Mouse (Mus musculus) neutrophil, adult 5-6 weeks (primary cell): ENCODE measurements around the gene Vps37d. TPM values are rescaled to one million over a fixed set of nuclear protein-coding genes. Genes with fewer than 3 reads are reported as not detected.
"Not testable (repeated sequence)": the region's sequence is repeated elsewhere in the genome, so short reads cannot be mapped to it uniquely, and the experiment has no call there.

Experiments
- ATAC-seq: fragments of 151-379, 151-347 bp; 2 replicates; pipeline ENCODE4 v1.8.0; 2017; ENCODE audit warnings: mild to moderate bottlenecking, moderate TSS enrichment; ENCODE audit not compliant: insufficient number of reproducible peaks, poor library complexity, low FRiP score, severe bottlenecking; ENCODE audit errors: extremely low read depth
- total RNA-seq: library from RNA; stranded (forward); fragments of 200-1000 nt; gene quantifications from 2 replicates; pipeline ENCODE4 v1.2.3, GENCODE M21; 2017

Gene Vps37d
- total RNA-seq, 1 experiment from 2014 or later = not detected

DNA sequence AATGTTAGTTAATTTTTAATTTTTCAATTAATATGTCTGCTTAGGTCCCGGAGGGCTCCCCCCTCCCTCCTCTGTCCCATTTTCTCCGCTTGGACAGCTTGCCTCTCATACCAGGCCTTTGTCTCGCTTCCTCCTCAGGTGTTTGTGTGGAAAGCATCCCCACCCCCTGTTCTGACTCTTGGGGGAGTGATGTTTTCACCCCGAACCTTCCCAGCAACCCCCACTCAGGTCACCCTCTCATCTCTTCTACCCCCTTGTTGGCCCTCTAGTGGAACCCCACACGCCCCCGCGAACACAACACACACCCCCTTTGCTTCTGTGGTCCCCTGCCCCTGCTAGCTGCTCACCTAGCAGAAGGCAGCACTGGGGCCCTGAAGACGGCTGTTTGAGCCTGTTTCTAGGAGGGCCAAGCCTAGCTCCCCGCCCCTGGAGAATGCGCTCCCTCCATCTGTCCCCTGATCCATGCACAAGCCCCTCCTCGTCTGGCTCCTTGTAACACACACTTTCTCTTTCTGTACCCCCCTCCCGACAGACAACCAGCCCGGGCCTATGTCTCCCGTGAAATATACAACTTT is 1.0 kb downstream of the Vps37d start:
- no peak for ATAC-seq

DNA sequence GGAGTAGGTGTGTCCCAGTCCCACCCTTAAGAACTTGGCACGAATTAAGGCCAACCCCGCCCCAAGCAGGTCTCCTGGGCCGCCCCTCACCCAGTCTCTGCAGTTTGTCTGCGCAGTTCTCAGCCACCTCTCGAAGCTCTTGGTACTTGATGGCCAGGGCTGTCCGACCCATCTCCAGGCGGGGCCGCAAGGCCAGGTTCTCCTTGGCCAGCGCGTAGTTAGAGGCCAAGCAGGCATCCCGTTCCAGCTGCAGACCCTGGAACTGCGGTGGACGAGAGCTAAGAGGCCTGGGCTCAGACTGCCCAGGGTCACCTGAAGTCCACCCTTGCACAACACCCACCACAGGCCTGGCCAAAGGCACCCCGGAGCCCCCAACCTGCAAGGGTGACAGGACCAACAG is 1.7 kb downstream of the Vps37d start:
- no peak for ATAC-seq

DNA sequence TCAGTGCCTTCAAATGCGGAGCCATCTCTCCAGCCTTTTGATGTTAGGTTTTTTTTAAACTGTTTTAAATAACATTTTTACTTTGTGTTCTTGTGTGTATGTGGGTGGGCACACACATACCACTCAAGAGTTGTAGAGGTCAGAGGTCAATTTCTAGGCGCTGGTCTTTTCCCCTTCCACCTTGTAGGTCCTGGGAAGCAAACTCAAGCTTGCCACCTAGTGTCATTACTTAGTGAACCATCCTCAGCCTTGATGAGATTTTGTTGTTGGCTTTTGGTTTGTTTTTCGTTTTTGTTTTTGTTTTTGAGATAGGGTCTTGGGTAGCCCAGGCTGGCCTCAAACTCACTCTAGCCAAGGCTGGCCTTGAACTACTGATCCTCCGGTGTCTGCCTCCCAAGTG is 2.4 kb downstream of the Vps37d start:
- ATAC-seq = no peak

DNA sequence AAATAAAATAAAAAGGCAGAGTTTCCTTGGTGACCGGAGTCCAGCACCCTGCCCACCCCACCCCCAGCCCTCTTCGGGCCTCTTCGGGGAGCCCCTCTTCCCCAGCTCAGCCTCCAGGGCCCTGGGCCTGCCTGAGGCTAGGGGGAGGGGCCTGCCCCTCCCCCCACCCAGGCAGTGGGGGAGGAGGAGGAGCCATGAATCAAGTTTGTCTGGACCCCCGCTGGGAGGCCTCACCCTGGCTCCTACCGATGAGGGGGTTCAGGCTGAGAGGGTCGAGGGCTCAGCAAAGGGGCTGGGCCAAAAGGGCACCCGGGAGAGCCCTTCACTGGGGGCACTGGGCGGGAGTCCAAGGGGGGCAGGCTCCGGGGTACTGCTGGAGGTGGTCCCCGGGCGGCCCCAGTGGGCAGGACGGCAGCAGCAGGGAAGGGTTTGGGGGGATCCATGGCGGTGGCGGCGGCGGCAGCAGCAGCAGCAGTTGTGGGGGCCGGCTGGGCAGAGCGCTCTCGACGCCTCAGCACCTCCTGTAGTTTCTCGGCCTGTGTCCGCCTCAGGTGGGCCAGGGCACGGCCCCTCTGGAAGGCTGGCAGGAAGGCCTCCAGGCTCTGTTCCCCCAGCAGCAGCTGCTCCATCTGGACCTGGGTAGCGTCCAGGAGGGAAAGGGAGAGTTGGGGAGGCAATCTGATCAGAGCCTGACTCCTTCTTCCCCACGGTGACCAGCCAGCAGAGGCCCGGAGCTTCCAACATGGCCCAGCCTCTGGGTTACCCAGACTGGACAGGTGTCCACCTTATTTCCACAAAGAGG is 4.5 kb downstream of the Vps37d start:
- ATAC-seq = no peak

DNA sequence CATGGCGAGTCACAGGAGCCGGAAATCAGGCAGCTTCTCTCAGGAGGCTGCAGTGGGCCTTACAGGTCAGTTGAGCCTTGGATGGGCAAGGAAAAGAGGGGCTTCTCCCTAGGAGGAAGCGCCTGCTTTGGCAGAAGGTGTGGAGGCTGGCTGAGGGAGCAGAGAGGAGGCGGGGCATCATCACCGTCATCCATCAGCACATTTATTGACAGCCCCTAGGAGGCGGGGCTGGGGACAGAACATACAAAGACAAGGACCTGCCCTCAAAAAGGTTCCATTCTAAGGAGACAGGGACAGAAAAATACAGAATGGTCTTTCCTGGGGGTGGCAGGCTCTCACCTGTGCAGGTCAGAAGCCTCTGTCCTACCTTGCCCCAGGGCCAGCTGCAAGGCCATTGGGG is 5.3 kb downstream of the Vps37d start:
- ATAC-seq = no peak

DNA sequence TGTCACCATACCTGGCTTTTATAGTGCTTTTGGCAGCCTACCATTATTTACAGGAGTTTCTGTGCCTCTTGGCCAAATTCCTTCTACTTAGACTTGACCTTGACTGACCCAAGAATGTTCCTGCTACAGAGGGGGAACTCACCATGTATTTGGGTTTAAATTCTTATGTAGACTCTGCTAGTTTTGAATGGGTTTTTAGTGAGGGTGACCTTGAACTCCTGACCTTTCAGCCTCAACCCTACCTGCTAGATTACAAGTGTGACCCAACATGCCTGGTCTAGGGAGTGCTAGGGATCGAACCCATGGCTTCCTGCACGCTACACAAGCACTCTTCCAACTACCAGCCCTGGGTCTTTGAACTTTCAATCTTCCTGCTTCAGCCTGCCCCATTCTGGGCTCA is 6.0 kb downstream of the Vps37d start:
- ATAC-seq = no peak

DNA sequence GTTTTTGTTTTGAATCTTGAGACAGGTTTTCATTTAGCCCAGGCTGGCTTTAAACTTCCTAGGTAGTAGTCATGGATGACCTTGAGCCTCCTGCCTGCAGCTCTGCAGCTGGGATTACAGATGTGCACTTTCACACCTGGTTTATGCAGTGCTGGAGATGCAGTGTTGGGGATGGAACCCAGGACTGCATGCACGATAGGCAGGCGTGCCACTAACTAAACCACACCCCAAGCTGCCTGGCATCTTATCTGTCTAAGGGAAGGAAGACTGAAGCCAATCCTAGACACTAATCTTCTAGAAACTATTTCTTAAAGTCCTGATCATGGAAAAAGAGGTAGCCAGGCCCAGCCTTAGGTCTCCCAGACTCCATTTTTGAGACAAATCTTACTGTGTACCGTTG is 7.6 kb downstream of the Vps37d start:
- ATAC-seq = no peak

DNA sequence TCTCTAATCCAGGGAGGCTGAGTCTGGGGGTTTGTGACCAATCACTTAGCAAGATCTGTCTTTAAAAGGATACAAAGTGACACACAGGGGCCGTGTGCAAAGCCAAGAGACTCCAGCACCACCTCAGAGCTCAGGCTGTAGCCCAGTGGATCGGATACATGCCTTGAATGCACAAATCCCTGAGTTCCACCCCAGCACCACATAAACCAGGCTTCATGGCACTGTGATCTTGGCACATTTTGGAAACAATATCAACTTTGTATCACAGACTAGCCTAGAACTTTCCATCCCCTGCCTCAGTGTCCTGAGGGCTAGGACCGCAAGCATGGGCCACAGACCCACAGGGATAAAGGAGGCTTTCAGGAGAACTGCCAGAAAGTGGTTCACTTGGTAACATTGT is 12.1 kb downstream of the Vps37d start:
- ATAC-seq = no peak

DNA sequence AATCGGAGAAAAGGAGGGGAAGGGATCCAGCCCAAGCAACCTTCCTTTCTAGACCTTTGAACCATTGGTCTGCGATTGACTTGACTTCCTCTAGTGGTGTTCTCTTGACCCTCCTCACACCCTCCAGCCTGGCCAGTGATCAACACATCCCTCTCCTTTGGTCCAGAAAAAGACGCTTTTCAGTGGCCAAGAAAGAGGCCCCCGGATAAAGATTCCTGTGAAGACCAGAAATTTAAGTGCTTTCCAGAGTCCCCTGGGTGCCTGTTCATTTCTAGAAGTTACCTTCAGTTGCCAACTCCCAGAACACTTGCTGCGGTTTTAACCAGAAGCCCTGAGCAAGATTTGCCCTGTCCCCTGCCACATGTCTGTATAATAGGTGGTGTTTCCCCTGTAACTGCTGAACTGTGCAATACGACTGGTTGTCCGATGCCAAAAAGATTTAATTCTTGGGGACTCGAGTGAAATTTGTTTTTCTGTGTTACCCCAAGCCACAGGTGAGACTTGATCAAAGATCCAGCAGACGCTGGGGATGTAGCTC is 13.1 kb downstream of the Vps37d start, which contains the start of gene Bud23:
TSS of gene Bud23 (minus strand) at position 51 of the 538 bp plus-strand sequence.
- not testable (repeated sequence) for ATAC-seq

DNA sequence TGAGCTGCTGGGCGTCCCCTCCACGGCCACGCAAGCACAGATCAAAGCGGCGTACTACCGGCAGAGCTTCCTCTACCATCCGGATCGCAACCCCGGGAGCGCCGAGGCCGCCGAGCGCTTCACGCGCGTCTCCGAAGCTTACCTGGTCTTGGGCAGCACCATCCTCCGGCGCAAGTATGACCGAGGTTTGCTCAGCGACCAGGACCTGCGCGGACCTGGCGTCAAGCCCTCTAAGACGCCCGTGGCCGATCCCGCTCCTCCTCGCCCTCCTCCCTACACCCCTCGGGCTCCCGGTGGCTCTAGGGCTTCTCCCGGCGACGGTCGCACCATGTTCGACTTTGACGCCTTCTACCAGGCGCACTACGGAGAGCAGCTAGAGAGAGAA is 13.7 kb downstream of the Vps37d start:
- no peak for ATAC-seq

DNA sequence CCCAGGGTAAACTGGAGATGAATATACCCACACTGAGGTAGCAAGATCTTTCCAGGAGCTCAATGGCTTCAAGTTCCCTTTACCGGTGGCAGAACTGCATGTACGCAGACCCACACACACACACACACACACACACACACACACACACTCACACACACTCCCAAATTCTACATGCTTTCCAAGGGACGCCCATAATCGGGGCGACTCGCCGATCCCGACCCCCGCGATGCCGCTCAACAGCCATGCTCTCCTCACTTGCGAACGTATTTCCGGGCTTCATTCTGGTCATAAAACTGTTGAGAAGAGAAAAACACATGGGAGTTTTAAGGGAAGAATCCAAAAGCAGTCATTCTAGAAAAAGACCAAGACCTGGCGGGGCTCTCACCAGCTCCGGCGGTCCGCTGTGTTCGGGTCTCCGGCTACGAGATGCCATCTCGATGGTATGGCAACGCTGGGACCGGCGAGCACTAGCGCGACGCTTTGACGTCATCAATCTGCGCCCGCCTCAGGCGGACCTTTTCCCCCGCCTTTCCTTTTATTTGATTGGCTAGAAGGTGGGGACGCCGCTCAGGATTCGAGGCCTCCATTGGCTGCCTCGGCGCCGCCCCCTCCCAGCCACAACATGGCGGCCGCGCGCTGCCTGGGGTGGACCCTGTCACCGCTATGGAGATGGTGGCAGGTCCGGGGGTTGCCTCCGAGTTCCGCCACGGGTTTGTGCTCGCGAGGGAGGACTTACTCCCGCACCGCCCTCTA is 14.3 kb downstream of the Vps37d start, which contains the start of gene Dnajc30:
TSS of gene Dnajc30 (plus strand) at position 574 of the 753 bp plus-strand sequence.
- ATAC-seq = peak; percentile 96

DNA sequence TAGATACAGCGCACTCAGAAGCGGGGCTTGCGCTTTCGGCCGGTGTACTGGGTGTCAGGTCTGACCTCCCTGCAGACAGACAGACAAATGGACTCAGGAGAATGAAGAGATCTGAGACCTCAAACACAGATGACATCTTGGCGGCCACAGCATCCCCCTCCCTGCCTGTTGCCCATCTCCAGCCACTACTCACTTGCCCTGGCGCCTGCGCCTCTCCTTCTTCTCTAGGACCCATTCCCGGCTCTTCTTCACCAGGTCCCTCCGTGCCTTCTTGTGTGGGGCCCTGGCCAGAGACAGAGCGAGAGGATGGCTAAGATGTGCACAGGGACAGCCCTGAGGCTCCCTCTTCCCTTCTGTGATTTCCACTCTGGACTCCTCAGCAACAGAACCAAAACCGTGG is 24.7 kb downstream of the Vps37d start:
- ATAC-seq = no peak

DNA sequence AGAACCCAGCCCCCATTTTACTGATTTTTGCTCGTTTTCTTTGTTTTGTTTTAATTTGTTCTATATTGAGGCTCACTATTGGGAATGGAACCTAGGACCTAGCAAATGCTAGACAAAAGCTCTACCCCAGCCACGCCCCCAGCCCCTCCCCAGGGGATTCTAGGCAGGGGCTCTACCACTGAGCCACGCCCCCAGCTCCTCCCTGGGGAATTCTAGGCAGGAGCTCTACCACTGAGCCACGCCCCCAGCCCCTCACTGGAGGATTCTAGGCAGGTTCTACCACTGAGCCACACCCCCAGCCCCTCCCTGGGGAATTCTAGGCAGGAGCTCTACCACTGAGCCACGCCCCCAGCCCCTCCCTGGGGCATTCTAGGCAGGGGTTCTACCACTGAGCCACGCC is 28.8 kb downstream of the Vps37d start:
- not testable (repeated sequence) for ATAC-seq

DNA sequence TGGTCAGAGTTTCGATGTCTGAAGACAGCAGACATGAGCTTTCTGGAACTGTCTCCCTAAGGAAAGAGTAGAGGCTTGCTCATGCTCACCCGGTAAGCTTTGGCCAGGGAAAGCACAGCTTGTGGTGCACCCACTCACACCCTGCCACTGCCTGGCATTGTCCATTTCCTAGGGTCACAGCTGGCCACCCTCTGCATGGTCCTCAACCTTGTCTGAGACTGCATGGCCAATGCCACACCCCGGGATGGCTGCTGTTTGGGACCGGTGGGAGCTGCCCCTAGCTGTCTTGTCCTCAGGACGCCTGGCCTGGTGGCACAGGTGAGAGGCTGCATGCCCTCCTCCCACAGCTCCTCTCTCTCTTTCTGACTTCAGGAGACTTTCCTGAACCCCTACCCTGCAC is 29.5 kb downstream of the Vps37d start:
- no peak for ATAC-seq

DNA sequence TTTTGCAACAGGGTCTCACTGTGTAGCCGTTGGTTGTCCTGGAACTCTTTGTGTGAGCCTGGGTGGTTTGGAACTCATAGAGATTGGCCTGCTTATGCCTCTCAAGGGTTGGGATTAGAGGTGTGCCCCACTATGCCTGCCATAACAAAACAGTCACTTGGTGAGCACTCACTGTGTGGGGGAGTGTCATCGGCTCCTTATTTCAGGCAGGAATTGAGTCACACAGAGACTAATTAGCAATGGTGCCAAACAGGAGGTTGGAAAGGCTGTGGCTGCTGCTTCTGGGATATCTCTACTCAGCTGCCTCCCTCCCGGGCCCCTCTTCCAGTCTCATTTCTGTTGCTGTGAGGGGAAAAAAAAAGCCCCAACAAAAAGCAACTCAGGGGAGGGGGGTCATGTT is 33.5 kb downstream of the Vps37d start:
- no peak for ATAC-seq

DNA sequence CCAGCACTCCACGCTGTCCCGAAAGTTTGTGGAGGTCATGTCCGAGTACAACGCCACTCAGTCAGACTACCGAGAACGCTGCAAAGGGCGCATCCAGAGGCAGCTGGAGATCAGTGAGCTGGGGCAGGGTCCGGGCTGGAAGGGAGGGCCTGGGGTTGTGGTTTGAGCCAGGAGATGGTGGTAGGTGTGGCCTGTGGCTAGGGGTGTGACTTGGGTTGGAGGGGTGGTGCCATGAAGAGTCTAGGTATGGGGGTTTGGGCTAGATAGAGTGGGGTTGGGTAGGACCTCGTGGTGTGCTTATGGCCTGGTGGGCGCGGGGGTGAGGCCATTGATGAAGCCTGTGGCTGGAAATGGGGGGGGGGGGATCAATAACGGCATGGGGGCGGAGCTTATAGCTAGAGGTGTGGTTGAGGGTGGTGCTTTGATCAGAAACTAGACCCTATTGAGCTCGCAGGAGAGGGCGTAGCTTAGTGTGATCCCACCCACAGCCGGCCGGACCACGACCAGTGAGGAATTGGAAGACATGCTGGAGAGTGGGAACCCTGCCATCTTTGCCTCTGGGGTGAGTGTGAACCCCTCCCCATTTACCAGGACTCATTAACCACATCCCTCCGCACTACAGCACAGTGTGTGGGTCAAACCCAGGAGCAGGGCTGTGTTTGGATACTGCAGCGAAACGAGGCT is 35.8 kb downstream of the Vps37d start:
- no peak for ATAC-seq

DNA sequence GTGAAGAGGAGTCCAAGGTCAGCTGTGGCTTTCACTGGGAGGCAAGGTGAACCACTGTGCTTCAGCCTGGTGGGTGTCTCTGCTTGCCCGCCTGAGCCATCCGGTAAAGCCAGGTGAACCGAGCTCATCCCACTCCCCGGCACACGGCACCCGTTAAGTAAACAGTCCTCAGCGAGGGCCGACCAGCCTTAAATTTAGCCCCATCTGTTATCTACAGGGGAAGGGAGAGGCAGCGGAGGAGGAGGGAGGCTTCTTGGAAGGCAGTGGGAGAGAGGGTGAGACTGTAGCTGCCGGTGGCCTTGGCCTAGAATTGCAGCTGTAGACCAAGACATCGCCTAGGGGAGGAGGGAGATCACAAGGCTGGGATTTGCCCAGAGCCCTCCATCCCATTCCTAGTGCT is 37.3 kb downstream of the Vps37d start:
- no peak for ATAC-seq

DNA sequence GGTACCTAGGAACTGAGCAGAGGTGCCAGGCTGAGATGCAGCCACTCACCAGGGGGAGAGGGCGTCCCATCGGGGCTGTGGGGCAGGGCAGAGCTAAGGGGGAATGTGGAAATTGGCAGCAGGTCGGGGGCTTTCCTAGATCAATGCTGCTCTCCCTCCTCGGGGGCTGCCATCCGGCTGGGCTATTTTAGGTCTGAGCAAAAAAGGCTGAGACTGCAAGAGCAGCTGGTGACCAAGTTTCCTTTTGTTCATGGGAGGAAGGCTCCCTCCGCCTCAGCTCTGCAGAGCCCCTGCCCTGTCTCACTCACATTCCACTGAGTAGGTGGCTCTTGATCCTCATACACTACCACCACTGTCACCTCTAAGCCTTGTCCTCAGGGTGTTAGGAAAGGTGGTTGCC is 38.0 kb downstream of the Vps37d start:
- ATAC-seq = no peak

DNA sequence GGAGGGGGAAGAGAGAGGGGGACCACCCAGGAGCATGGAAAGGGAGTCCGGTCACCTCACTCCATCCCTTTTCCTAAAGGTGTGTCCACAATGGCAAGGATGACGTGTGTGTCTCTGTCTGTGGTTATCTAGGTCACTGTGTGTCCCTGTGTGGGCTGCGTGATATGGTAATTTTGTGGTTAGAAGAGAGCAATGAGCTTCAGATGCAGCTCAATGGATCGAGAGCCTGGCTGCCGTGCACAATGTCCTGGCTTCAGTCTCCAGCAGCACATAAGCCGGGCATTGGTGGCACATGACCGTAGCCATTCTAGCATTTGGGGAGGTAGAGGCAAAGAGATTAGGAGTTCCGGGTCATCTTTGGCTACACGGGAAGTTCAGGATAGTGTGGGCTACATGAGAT is 38.5 kb downstream of the Vps37d start:
- no peak for ATAC-seq
